Mouse (Mus musculus) ES-E14 (cell line): ENCODE data around the gene Cog5.

Source experiments
- HCFC1 ChIP-seq: IDR thresholded peaks from 2 replicates; pipeline ENCODE4 v1.6.1; 2012; ENCODE audit warnings: low read length, inconsistent platforms, borderline replicate concordance; ENCODE audit not compliant: insufficient read depth
- MAFK ChIP-seq: IDR thresholded peaks from 2 replicates; pipeline ENCODE4 v1.6.1; 2014; ENCODE audit warnings: mild to moderate bottlenecking, low read depth, low read length, inconsistent platforms; ENCODE audit not compliant: insufficient read depth
- ZC3H11A ChIP-seq: IDR thresholded peaks from 2 replicates; pipeline ENCODE4 v1.6.1; 2012; ENCODE audit warnings: low read depth, mild to moderate bottlenecking, inconsistent platforms, low read length, borderline replicate concordance
- ZNF384 ChIP-seq: IDR thresholded peaks from 2 replicates; pipeline ENCODE4 v1.6.1; 2012; ENCODE audit warnings: low read depth, low read length, inconsistent platforms

GRCm38 (mm10) chr12:31854817-31855216 lies 200.1 kb downstream of the Cog5 start:
- TF ChIP-seq ZC3H11A: no peak
- no peak for TF ChIP-seq HCFC1
- no peak for TF ChIP-seq ZNF384
- TF ChIP-seq MAFK: no peak
